Mouse (Mus musculus) lung, embryonic 16.5 days (tissue): ENCODE measurements around the gene Zfr. TPM values are rescaled to one million over a fixed set of nuclear protein-coding genes. Genes with fewer than 3 reads are reported as not detected.

Experiments
- ATAC-seq: fragments of 200-750 bp; cut with Nextera tagmentation; 2 replicates; pipeline ENCODE4 v1.8.0; 2017; ENCODE audit warnings: low read depth, mild to moderate bottlenecking, moderate library complexity
- H3K27ac ChIP-seq: fragments of 300-500 bp; sonication (generic); 2 replicates; pipeline ENCODE4 v1.5.1; 2014; ENCODE audit warnings: mild to moderate bottlenecking, control low read depth, low read length
- H3K27me3 ChIP-seq: fragments of 300-500 bp; sonication (generic); 2 replicates; pipeline ENCODE4 v1.6.1; 2014; ENCODE audit warnings: low read depth, low read length, mixed read lengths; ENCODE audit not compliant: control insufficient read depth, insufficient read depth
- H3K36me3 ChIP-seq: fragments of 300-500 bp; sonication (generic); 2 replicates; pipeline ENCODE4 v1.6.1; 2014; ENCODE audit warnings: low read length; ENCODE audit not compliant: control insufficient read depth, insufficient read depth
- H3K4me1 ChIP-seq: fragments of 300-500 bp; sonication (generic); replicated peaks from 2 replicates; pipeline ENCODE4 v1.6.1; 2014; ENCODE audit warnings: low read length, mixed read lengths; ENCODE audit not compliant: control insufficient read depth, insufficient read depth
- H3K4me2 ChIP-seq: fragments of 300-500 bp; sonication (generic); 2 replicates; pipeline ENCODE4 v1.6.1; 2014; ENCODE audit warnings: low read depth, low read length, control low read depth
- H3K4me3 ChIP-seq: fragments of 300-500 bp; sonication (generic); 2 replicates; pipeline ENCODE4 v1.5.1; 2014; ENCODE audit warnings: mild to moderate bottlenecking, low read length, control low read depth
- H3K9ac ChIP-seq: fragments of 300-500 bp; sonication (generic); 2 replicates; pipeline ENCODE4 v1.6.1; 2014; ENCODE audit warnings: low read length, control low read depth
- H3K9me3 ChIP-seq: fragments of 300-500 bp; sonication (generic); 2 replicates; pipeline ENCODE4 v1.6.1; 2016; ENCODE audit warnings: low read length; ENCODE audit not compliant: control insufficient read depth
- WGBS: fragments of 180-500 bp; shearing (Covaris S2); extraction: QIAGEN DNeasy Blood & Tissue Kit; methylation state at CpG from one replicate; pipeline ENCODE4 v1.1.7; 2014; 5-methylcytosine and 5-hydroxymethylcytosine counted together
- polyA plus RNA-seq: library from polyadenylated mRNA; unstranded; fragments of >200 nt; fragmentation: Nextera tagmentation; extraction: Ambion mirVana; gene quantifications from 2 replicates; pipeline ENCODE4 v1.2.1, GENCODE M21; 2015

Gene Zfr
- polyA plus RNA-seq, result 106 and 109 TPM in 2 replicates

GRCm38 (mm10) chr15:12117242-12118092 lies at the start of gene Zfr:
Gene Zfr, plus strand, starts transcription at chr15:12117831.
- H3K36me3 ChIP-seq, result no peaks in the 10 kb centered on the region
- H3K27ac ChIP-seq, result peak within 1 kb of the TSS; percentile 93
- ATAC-seq, result peak; percentile 96
- under 1% methylated on average over 55 of the region's 59 CpGs for WGBS
- H3K9ac ChIP-seq, result peak within 1 kb of the TSS; percentile 99
- peaks cover 8% of the 10 kb centered on the region for H3K4me1 ChIP-seq
- H3K9me3 ChIP-seq, result no peaks in the 10 kb centered on the region
- peak within 1 kb of the TSS; percentile 85 for H3K4me2 ChIP-seq
- peak within 1 kb of the TSS; percentile 95 for H3K4me3 ChIP-seq
- H3K27me3 ChIP-seq, result no peaks in the 10 kb centered on the region

GRCm38 (mm10) chr15:12067971-12068370 lies 49.7 kb upstream of the Zfr start:
- no peaks in the 10 kb centered on the region for H3K36me3 ChIP-seq
- H3K4me1 ChIP-seq, result peaks cover 24% of the 10 kb centered on the region
- no peaks in the 10 kb centered on the region for H3K27me3 ChIP-seq
- no peak overlapping the region for H3K4me3 ChIP-seq
- peaks cover 5% of the 10 kb centered on the region for H3K9me3 ChIP-seq
- H3K4me2 ChIP-seq, result no peak overlapping the region; the same call in 1 of the 2 replicates
- peak overlapping the region; percentile 93 for H3K27ac ChIP-seq
- H3K9ac ChIP-seq, result no peak overlapping the region
- ATAC-seq, result peak; percentile 61
- 28% methylated on average over 2 of the region's 2 CpGs for WGBS

- Histone ChIP-seq H3K9me3 (peaks cover 3% of the 10 kb centered on the region; the same call in 1 of the 2 replicates), H3K4me1 (peaks cover 24% of the 10 kb centered on the region), H3K9ac (no peak overlapping the region), H3K4me2 (no peak overlapping the region; the same call in 1 of the 2 replicates), H3K4me3 (no peak overlapping the region), H3K27me3 (no peaks in the 10 kb centered on the region), H3K27ac (peak overlapping the region; percentile 93), H3K36me3 (no peaks in the 10 kb centered on the region)
- peak; percentile 84 for ATAC-seq
- 36% methylated on average over 9 of the region's 9 CpGs for WGBS
Measured at GRCm38 (mm10) chr15:12068395-12069218, 49.0 kb upstream of the Zfr start.

- H3K4me1 ChIP-seq, result peaks cover 7% of the 10 kb centered on the region; the same call in 1 of the 2 replicates
- no peak overlapping the region for H3K4me3 ChIP-seq
- ATAC-seq, result no peak
- H3K36me3 ChIP-seq, result no peaks in the 10 kb centered on the region
- H3K4me2 ChIP-seq, result no peak overlapping the region
- no peak overlapping the region for H3K27ac ChIP-seq
- peaks cover 3% of the 10 kb centered on the region; the same call in 1 of the 2 replicates for H3K9me3 ChIP-seq
- 87% methylated on average over 7 of the region's 7 CpGs for WGBS
- H3K27me3 ChIP-seq, result no peaks in the 10 kb centered on the region
- no peak overlapping the region for H3K9ac ChIP-seq
Measured at GRCm38 (mm10) chr15:12072709-12073336, 44.8 kb upstream of the Zfr start.

GRCm38 (mm10) chr15:12074426-12074825 lies 43.2 kb upstream of the Zfr start:
- H3K27ac ChIP-seq, result no peak overlapping the region
- H3K9me3 ChIP-seq, result peaks cover 3% of the 10 kb centered on the region; the same call in 1 of the 2 replicates
- no peak overlapping the region for H3K4me3 ChIP-seq
- no peaks in the 10 kb centered on the region for H3K27me3 ChIP-seq
- H3K36me3 ChIP-seq, result no peaks in the 10 kb centered on the region
- H3K4me1 ChIP-seq, result no peaks in the 10 kb centered on the region
- ATAC-seq, result no peak
- H3K4me2 ChIP-seq, result no peak overlapping the region
- 86% methylated on average over 6 of the region's 6 CpGs for WGBS
- no peak overlapping the region for H3K9ac ChIP-seq

GRCm38 (mm10) chr15:12082344-12082743 lies 35.3 kb upstream of the Zfr start:
- Histone ChIP-seq H3K27ac (no peak overlapping the region), H3K4me2 (no peak overlapping the region), H3K4me3 (no peak overlapping the region), H3K4me1 (no peaks in the 10 kb centered on the region), H3K9ac (no peak overlapping the region), H3K27me3 (no peaks in the 10 kb centered on the region), H3K9me3 (no peaks in the 10 kb centered on the region), H3K36me3 (no peaks in the 10 kb centered on the region)
- WGBS, result 89% methylated on average over 13 of the region's 13 CpGs
- ATAC-seq, result no peak

- H3K27ac ChIP-seq, result no peak overlapping the region
- 45% methylated on average over 6 of the region's 6 CpGs for WGBS
- no peaks in the 10 kb centered on the region for H3K27me3 ChIP-seq
- H3K4me1 ChIP-seq, result no peaks in the 10 kb centered on the region
- no peak overlapping the region for H3K4me3 ChIP-seq
- no peaks in the 10 kb centered on the region for H3K9me3 ChIP-seq
- H3K9ac ChIP-seq, result no peak overlapping the region
- peak; percentile 81 for ATAC-seq
- no peak overlapping the region for H3K4me2 ChIP-seq
- no peaks in the 10 kb centered on the region for H3K36me3 ChIP-seq
Measured at GRCm38 (mm10) chr15:12084164-12084563, 33.5 kb upstream of the Zfr start.

GRCm38 (mm10) chr15:12084859-12085258 lies 32.8 kb upstream of the Zfr start:
- Histone ChIP-seq H3K9ac (no peak overlapping the region), H3K4me1 (no peaks in the 10 kb centered on the region), H3K36me3 (no peaks in the 10 kb centered on the region), H3K9me3 (no peaks in the 10 kb centered on the region), H3K4me3 (no peak overlapping the region), H3K27me3 (no peaks in the 10 kb centered on the region), H3K4me2 (no peak overlapping the region), H3K27ac (no peak overlapping the region)
- peak; percentile 60; the same call in 1 of the 2 replicates for ATAC-seq
- WGBS, result 63% methylated on average over 4 of the region's 4 CpGs
